Mouse (Mus musculus): ENCODE data around the gene Gcnt4. TPM values are rescaled to one million over a fixed set of nuclear protein-coding genes. Genes with fewer than 3 reads are reported as not detected.

The Gcnt4 gene
- polyA plus RNA-seq, 1 experiment = 0.55 TPM

- H3K4me1 ChIP-seq (replicated peaks; ENCODE audit: control insufficient read depth, insufficient read depth, low read length) = peaks cover 22% of the 10 kb centered on the region
- H3K27ac ChIP-seq (ENCODE audit: control insufficient read depth, insufficient read depth, low read length) = no peak overlapping the region
- no peak overlapping the region for H3K4me3 ChIP-seq (ENCODE audit: control insufficient read depth, insufficient read depth, low read length)
- 87% methylated on average over 5 of the region's 5 CpGs for WGBS
- no peaks in the 10 kb centered on the region for H3K36me3 ChIP-seq (ENCODE audit: control insufficient read depth, insufficient read depth, low read length)
- TF ChIP-seq CTCF (IDR thresholded peaks at IDR 0.05; ENCODE audit: borderline replicate concordance, control insufficient read depth, extremely low read depth, insufficient read depth, low read length, poor library complexity) (no peak), POLR2A (IDR thresholded peaks at IDR 0.05; ENCODE audit: control insufficient read depth, extremely low read depth, insufficient read depth, low read length, poor library complexity) (no peak)
- DNase-seq = no peak
- no peaks in the 10 kb centered on the region for H3K27me3 ChIP-seq (ENCODE audit: control insufficient read depth, insufficient read depth, low read length)
Measured at GRCm38 (mm10) chr13:96962801-96963200, 38.3 kb downstream of the Gcnt4 start.

GRCm38 (mm10) chr13:96964981-96965380 is 40.5 kb downstream of the Gcnt4 start:
- Histone ChIP-seq H3K27ac (ENCODE audit: control insufficient read depth, insufficient read depth, low read length) (peak overlapping the region; percentile 2; the same call in 1 of the 2 replicates), H3K36me3 (ENCODE audit: control insufficient read depth, insufficient read depth, low read length) (no peaks in the 10 kb centered on the region), H3K4me3 (ENCODE audit: control insufficient read depth, insufficient read depth, low read length) (0 out of 2 replicates have a peak overlapping the region, but pooled peaks have one; percentile 14), H3K4me1 (replicated peaks; ENCODE audit: control insufficient read depth, insufficient read depth, low read length) (peaks cover 20% of the 10 kb centered on the region), H3K27me3 (ENCODE audit: control insufficient read depth, insufficient read depth, low read length) (no peaks in the 10 kb centered on the region)
- TF ChIP-seq CTCF (IDR thresholded peaks at IDR 0.05; ENCODE audit: borderline replicate concordance, control insufficient read depth, extremely low read depth, insufficient read depth, low read length, poor library complexity) = no peak
- no peak for TF ChIP-seq POLR2A (IDR thresholded peaks at IDR 0.05; ENCODE audit: control insufficient read depth, extremely low read depth, insufficient read depth, low read length, poor library complexity)
- WGBS = 15% methylated on average over 7 of the region's 7 CpGs
- peak; percentile 34 for DNase-seq

GRCm38 (mm10) chr13:96966210-96967089 is 42.0 kb downstream of the Gcnt4 start:
- Histone ChIP-seq H3K27ac (ENCODE audit: control insufficient read depth, insufficient read depth, low read length) (peak overlapping the region; percentile 82), H3K4me1 (replicated peaks; ENCODE audit: control insufficient read depth, insufficient read depth, low read length) (peaks cover 20% of the 10 kb centered on the region), H3K4me3 (ENCODE audit: control insufficient read depth, insufficient read depth, low read length) (no peak overlapping the region), H3K36me3 (ENCODE audit: control insufficient read depth, insufficient read depth, low read length) (no peaks in the 10 kb centered on the region), H3K27me3 (ENCODE audit: control insufficient read depth, insufficient read depth, low read length) (no peaks in the 10 kb centered on the region)
- no peak for DNase-seq
- TF ChIP-seq CTCF (IDR thresholded peaks at IDR 0.05; ENCODE audit: borderline replicate concordance, control insufficient read depth, extremely low read depth, insufficient read depth, low read length, poor library complexity) (no peak), POLR2A (IDR thresholded peaks at IDR 0.05; ENCODE audit: control insufficient read depth, extremely low read depth, insufficient read depth, low read length, poor library complexity) (no peak)
- 33% methylated on average over 15 of the region's 15 CpGs for WGBS

GRCm38 (mm10) chr13:96967091-96967490 is 42.6 kb downstream of the Gcnt4 start:
- 92% methylated on average over 5 of the region's 5 CpGs for WGBS

GRCm38 (mm10) chr13:96967822-96968221 is 43.3 kb downstream of the Gcnt4 start:
- Histone ChIP-seq H3K27me3 (ENCODE audit: control insufficient read depth, insufficient read depth, low read length) (no peaks in the 10 kb centered on the region), H3K4me1 (replicated peaks; ENCODE audit: control insufficient read depth, insufficient read depth, low read length) (peaks cover 20% of the 10 kb centered on the region), H3K36me3 (ENCODE audit: control insufficient read depth, insufficient read depth, low read length) (no peaks in the 10 kb centered on the region), H3K27ac (ENCODE audit: control insufficient read depth, insufficient read depth, low read length) (no peak overlapping the region), H3K4me3 (ENCODE audit: control insufficient read depth, insufficient read depth, low read length) (no peak overlapping the region)
- DNase-seq = no peak
- WGBS = 62% methylated on average over 2 of the region's 2 CpGs
- TF ChIP-seq POLR2A (IDR thresholded peaks at IDR 0.05; ENCODE audit: control insufficient read depth, extremely low read depth, insufficient read depth, low read length, poor library complexity) (no peak), CTCF (IDR thresholded peaks at IDR 0.05; ENCODE audit: borderline replicate concordance, control insufficient read depth, extremely low read depth, insufficient read depth, low read length, poor library complexity) (no peak)

More at GRCm38 (mm10) chr13:96967091-96967490, 42.6 kb downstream of the Gcnt4 start:
- H3K36me3 ChIP-seq (ENCODE audit: control insufficient read depth, insufficient read depth, low read length) = no peaks in the 10 kb centered on the region
- TF ChIP-seq CTCF (IDR thresholded peaks at IDR 0.05; ENCODE audit: borderline replicate concordance, control insufficient read depth, extremely low read depth, insufficient read depth, low read length, poor library complexity) (no peak), POLR2A (IDR thresholded peaks at IDR 0.05; ENCODE audit: control insufficient read depth, extremely low read depth, insufficient read depth, low read length, poor library complexity) (no peak)
- H3K4me1 ChIP-seq (replicated peaks; ENCODE audit: control insufficient read depth, insufficient read depth, low read length) = peaks cover 20% of the 10 kb centered on the region
- DNase-seq = no peak
- no peak overlapping the region for H3K4me3 ChIP-seq (ENCODE audit: control insufficient read depth, insufficient read depth, low read length)
- no peak overlapping the region for H3K27ac ChIP-seq (ENCODE audit: control insufficient read depth, insufficient read depth, low read length)
- no peaks in the 10 kb centered on the region for H3K27me3 ChIP-seq (ENCODE audit: control insufficient read depth, insufficient read depth, low read length)

- no peak for DNase-seq
- H3K36me3 ChIP-seq (ENCODE audit: control insufficient read depth, insufficient read depth, low read length) = no peaks in the 10 kb centered on the region
- H3K4me3 ChIP-seq (ENCODE audit: control insufficient read depth, insufficient read depth, low read length) = no peak overlapping the region
- no peaks in the 10 kb centered on the region for H3K27me3 ChIP-seq (ENCODE audit: control insufficient read depth, insufficient read depth, low read length)
- 90% methylated on average over 4 of the region's 4 CpGs for WGBS
- H3K27ac ChIP-seq (ENCODE audit: control insufficient read depth, insufficient read depth, low read length) = no peak overlapping the region
- TF ChIP-seq CTCF (IDR thresholded peaks at IDR 0.05; ENCODE audit: borderline replicate concordance, control insufficient read depth, extremely low read depth, insufficient read depth, low read length, poor library complexity) = no peak
- TF ChIP-seq POLR2A (IDR thresholded peaks at IDR 0.05; ENCODE audit: control insufficient read depth, extremely low read depth, insufficient read depth, low read length, poor library complexity) = no peak
- peaks cover 8% of the 10 kb centered on the region for H3K4me1 ChIP-seq (replicated peaks; ENCODE audit: control insufficient read depth, insufficient read depth, low read length)
Measured at GRCm38 (mm10) chr13:96971076-96971475, 46.6 kb downstream of the Gcnt4 start.

Measured in thymus, adult 2 months (tissue).